Mouse (Mus musculus) testis, postnatal 14 days (tissue): ENCODE measurements around the gene Ntf5.

Experiments
- DNase-seq: peaks from one replicate; pipeline ENCODE4 v3.0.0; 2021; ENCODE audit warnings: low spot score

Ntf5 gene

GRCm38 (mm10) chr7:45435038-45435437, 21.5 kb downstream of the Ntf5 start:
- DNase-seq = no peak

GRCm38 (mm10) chr7:45436444-45436843, 22.9 kb downstream of the Ntf5 start:
- DNase-seq = no peak

GRCm38 (mm10) chr7:45437046-45437445, 23.6 kb downstream of the Ntf5 start:
- no peak for DNase-seq

GRCm38 (mm10) chr7:45437521-45438276, 24.2 kb downstream of the Ntf5 start, which contains the start of gene Ruvbl2:
Ruvbl2 (minus strand) TSS chr7:45438096.
- no peak for DNase-seq

GRCm38 (mm10) chr7:45443526-45444420, 30.3 kb downstream of the Ntf5 start:
- no peak for DNase-seq

GRCm38 (mm10) chr7:45446589-45446988, 33.1 kb downstream of the Ntf5 start:
- DNase-seq = no peak

- no peak for DNase-seq
These were observed 34.0 kb downstream of the Ntf5 start for GRCm38 (mm10) chr7:45447325-45447990.

GRCm38 (mm10) chr7:45449974-45450373, 36.5 kb downstream of the Ntf5 start:
- DNase-seq = no peak

- peak; percentile 83 for DNase-seq
These were observed 38.0 kb downstream of the Ntf5 start for GRCm38 (mm10) chr7:45451344-45451982.

- DNase-seq = no peak
These were observed 41.5 kb downstream of the Ntf5 start for GRCm38 (mm10) chr7:45454971-45455370.

- no peak for DNase-seq
These were observed 42.6 kb downstream of the Ntf5 start for GRCm38 (mm10) chr7:45455932-45456696.

- DNase-seq = no peak
These were observed 43.3 kb downstream of the Ntf5 start for GRCm38 (mm10) chr7:45456721-45457203.

GRCm38 (mm10) chr7:45457204-45458060, 43.9 kb downstream of the Ntf5 start:
- no peak for DNase-seq

- DNase-seq = peak; percentile 79
These were observed 45.5 kb downstream of the Ntf5 start for GRCm38 (mm10) chr7:45458748-45459563.

- DNase-seq = peak; percentile 95
These were observed 46.2 kb downstream of the Ntf5 start, which contains the start of gene Ftl1 for GRCm38 (mm10) chr7:45459564-45460140. Ftl1 (minus strand) TSS chr7:45459884.

- DNase-seq = no peak
These were observed 46.9 kb downstream of the Ntf5 start for GRCm38 (mm10) chr7:45460377-45460776.

GRCm38 (mm10) chr7:45460860-45461314, 47.4 kb downstream of the Ntf5 start:
- DNase-seq = peak; percentile 63

- peak; percentile 40 for DNase-seq
These were observed 47.8 kb downstream of the Ntf5 start for GRCm38 (mm10) chr7:45461326-45461725.

GRCm38 (mm10) chr7:45461781-45462180, 48.3 kb downstream of the Ntf5 start:
- DNase-seq = peak; percentile 40
